Mouse (Mus musculus) kidney, postnatal 0 days (tissue): Measurements from ENCODE around the gene Fgfr2. TPM values are rescaled to one million over a fixed set of nuclear protein-coding genes. Genes with fewer than 3 reads are reported as not detected.

Experiments used
- ATAC-seq: fragments of 200-750 bp; cut with Nextera tagmentation; replicated peaks from 2 replicates; pipeline ENCODE4 v1.8.0; 2017; ENCODE audit warnings: low read depth, moderate number of reproducible peaks, moderate TSS enrichment, moderate library complexity; ENCODE audit not compliant: low FRiP score
- DNase-seq: peaks from one replicate; pipeline ENCODE4 v3.0.0-alpha.2; 2016; ENCODE audit warnings: low spot score
- H3K27ac ChIP-seq: fragments of 300-500 bp; sonication (generic); 2 replicates; pipeline ENCODE4 v1.5.1; 2014; ENCODE audit warnings: mild to moderate bottlenecking
- H3K27me3 ChIP-seq: fragments of 300-500 bp; sonication (generic); 2 replicates; pipeline ENCODE4 v1.6.1; 2014; ENCODE audit warnings: low read length, mixed read lengths; ENCODE audit not compliant: insufficient read depth
- H3K36me3 ChIP-seq: fragments of 300-500 bp; sonication (generic); 2 replicates; pipeline ENCODE4 v1.6.1; 2014; ENCODE audit warnings: low read length, mixed read lengths; ENCODE audit not compliant: insufficient read depth
- H3K4me1 ChIP-seq: fragments of 300-500 bp; sonication (generic); replicated peaks from 2 replicates; pipeline ENCODE4 v1.6.1; 2014; ENCODE audit warnings: antibody characterized with exemption, low read length, mixed read lengths; ENCODE audit not compliant: insufficient read depth
- H3K4me2 ChIP-seq: fragments of 300-500 bp; sonication (generic); 2 replicates; pipeline ENCODE4 v1.6.1; 2014; ENCODE audit warnings: mild to moderate bottlenecking, low read length, moderate library complexity, mixed read lengths
- H3K4me3 ChIP-seq: fragments of 300-500 bp; sonication (generic); replicated peaks from 2 replicates; pipeline ENCODE4 v1.5.1; 2014; ENCODE audit warnings: low read depth, low read length
- H3K9ac ChIP-seq: fragments of 300-500 bp; sonication (generic); 2 replicates; pipeline ENCODE4 v1.6.1; 2014; ENCODE audit warnings: low read depth, low read length
- H3K9me3 ChIP-seq: fragments of 300-500 bp; sonication (generic); replicated peaks from 2 replicates; pipeline ENCODE4 v1.6.1; 2016; ENCODE audit warnings: low read length, inconsistent platforms, mixed read lengths
- CTCF ChIP-seq: IDR thresholded peaks from 2 replicates; pipeline ENCODE4 v1.5.1; 2016; ENCODE audit warnings: antibody characterized with exemption, low read depth, mild to moderate bottlenecking, moderate library complexity
- WGBS: fragments of 180-500 bp; shearing (Covaris S2); extraction: QIAGEN DNeasy Blood & Tissue Kit; methylation state at CpG from one replicate; pipeline ENCODE4 v1.1.7; 2014; 5-methylcytosine and 5-hydroxymethylcytosine counted together
- polyA plus RNA-seq: library from polyadenylated mRNA; unstranded; fragments of >200 nt; fragmentation: Nextera tagmentation; extraction: Ambion mirVana; gene quantifications from 2 replicates; pipeline ENCODE4 v1.2.1, GENCODE M21; 2015

The Fgfr2 gene
- polyA plus RNA-seq, 1 experiment from 2014 or later, result 79.8 TPM

GRCm38 (mm10) chr7:131609677-131610076 is 1513.5 kb downstream of the Fgfr2 start:
- peak; percentile 37 for DNase-seq
- H3K4me3 ChIP-seq, result no peak overlapping the region
- no peaks in the 10 kb centered on the region for H3K9me3 ChIP-seq
- no peak overlapping the region for H3K27ac ChIP-seq
- peak; percentile 42; the same call in 1 of the 2 replicates for TF ChIP-seq CTCF
- no peaks in the 10 kb centered on the region for H3K36me3 ChIP-seq
- H3K27me3 ChIP-seq, result no peaks in the 10 kb centered on the region
- H3K4me2 ChIP-seq, result no peak overlapping the region
- ATAC-seq, result no peak; the same call in 1 of the 2 replicates
- 31% methylated on average over 7 of the region's 7 CpGs for WGBS
- H3K4me1 ChIP-seq, result no peaks in the 10 kb centered on the region
- H3K9ac ChIP-seq, result no peak overlapping the region

GRCm38 (mm10) chr7:131608049-131608448 is 1515.1 kb downstream of the Fgfr2 start:
- WGBS, result 59% methylated on average over 6 of the region's 6 CpGs
- Histone ChIP-seq H3K36me3 (no peaks in the 10 kb centered on the region), H3K4me1 (no peaks in the 10 kb centered on the region), H3K9ac (no peak overlapping the region), H3K4me2 (no peak overlapping the region), H3K27ac (no peak overlapping the region), H3K27me3 (no peaks in the 10 kb centered on the region), H3K9me3 (no peaks in the 10 kb centered on the region), H3K4me3 (no peak overlapping the region)
- ATAC-seq, result no peak
- DNase-seq, result no peak
- TF ChIP-seq CTCF, result no peak

GRCm38 (mm10) chr7:131605481-131605880 is 1517.7 kb downstream of the Fgfr2 start:
- 62% methylated on average over 4 of the region's 4 CpGs for WGBS
- H3K36me3 ChIP-seq, result no peaks in the 10 kb centered on the region
- DNase-seq (no peak), ATAC-seq (no peak)
- H3K4me2 ChIP-seq, result no peak overlapping the region
- H3K27ac ChIP-seq, result no peak overlapping the region
- no peak overlapping the region for H3K4me3 ChIP-seq
- no peaks in the 10 kb centered on the region for H3K9me3 ChIP-seq
- no peak overlapping the region for H3K9ac ChIP-seq
- TF ChIP-seq CTCF, result no peak
- no peaks in the 10 kb centered on the region for H3K4me1 ChIP-seq
- no peaks in the 10 kb centered on the region for H3K27me3 ChIP-seq

GRCm38 (mm10) chr7:131604946-131605345 is 1518.2 kb downstream of the Fgfr2 start:
- 74% methylated on average over 10 of the region's 10 CpGs for WGBS
- no peak for TF ChIP-seq CTCF
- no peaks in the 10 kb centered on the region for H3K9me3 ChIP-seq
- H3K4me3 ChIP-seq, result no peak overlapping the region
- no peak overlapping the region for H3K9ac ChIP-seq
- no peak for ATAC-seq
- no peak overlapping the region for H3K4me2 ChIP-seq
- H3K27me3 ChIP-seq, result no peaks in the 10 kb centered on the region
- H3K27ac ChIP-seq, result no peak overlapping the region
- no peaks in the 10 kb centered on the region for H3K36me3 ChIP-seq
- no peaks in the 10 kb centered on the region for H3K4me1 ChIP-seq
- DNase-seq, result no peak

GRCm38 (mm10) chr7:131603186-131603585 is 1520.0 kb downstream of the Fgfr2 start:
- DNase-seq, result no peak
- H3K9ac ChIP-seq, result no peak overlapping the region
- no peaks in the 10 kb centered on the region for H3K36me3 ChIP-seq
- H3K27ac ChIP-seq, result no peak overlapping the region
- no peak for TF ChIP-seq CTCF
- H3K4me1 ChIP-seq, result no peaks in the 10 kb centered on the region
- WGBS, result 15% methylated on average over 10 of the region's 11 CpGs
- H3K9me3 ChIP-seq, result no peaks in the 10 kb centered on the region
- H3K4me2 ChIP-seq, result no peak overlapping the region
- no peak for ATAC-seq
- H3K4me3 ChIP-seq, result no peak overlapping the region
- H3K27me3 ChIP-seq, result no peaks in the 10 kb centered on the region

- ATAC-seq (no peak), DNase-seq (no peak)
- Histone ChIP-seq H3K9me3 (no peaks in the 10 kb centered on the region), H3K4me3 (no peak overlapping the region), H3K36me3 (no peaks in the 10 kb centered on the region), H3K4me1 (no peaks in the 10 kb centered on the region), H3K27ac (no peak overlapping the region), H3K27me3 (no peaks in the 10 kb centered on the region), H3K9ac (no peak overlapping the region), H3K4me2 (no peak overlapping the region)
- TF ChIP-seq CTCF, result no peak
- 68% methylated on average over 7 of the region's 7 CpGs for WGBS
Observed at GRCm38 (mm10) chr7:131602106-131602505, 1521.0 kb downstream of the Fgfr2 start.

- Histone ChIP-seq H3K36me3 (no peaks in the 10 kb centered on the region), H3K4me3 (no peak overlapping the region), H3K9me3 (no peaks in the 10 kb centered on the region), H3K27ac (no peak overlapping the region), H3K9ac (no peak overlapping the region), H3K4me1 (no peaks in the 10 kb centered on the region), H3K27me3 (no peaks in the 10 kb centered on the region), H3K4me2 (no peak overlapping the region)
- 6% methylated on average over 5 of the region's 5 CpGs for WGBS
- DNase-seq, result peak; percentile 44
- no peak for ATAC-seq
- peak; percentile 67 for TF ChIP-seq CTCF
Observed at GRCm38 (mm10) chr7:131598483-131598824, 1524.7 kb downstream of the Fgfr2 start.
